Mouse (Mus musculus): ENCODE measurements around the gene Clnk.

- TF ChIP-seq CTCF (IDR thresholded peaks at IDR 0.05; ENCODE audit: low read depth, low read length) (no peak), POLR2AphosphoS5 (IDR thresholded peaks at IDR 0.05; ENCODE audit: insufficient replicate concordance, low read depth, low read length) (no peak), TAL1 (conservative IDR thresholded peaks at IDR 0.05; ENCODE audit: low read depth, low read length) (no peak), GATA1 (IDR thresholded peaks at IDR 0.05; ENCODE audit: borderline replicate concordance, low read length) (no peak)
Observed at GRCm38 (mm10) chr5:38902889-38903288, 26.3 kb upstream of the Clnk start.

Data from G1E (cell line).